Mouse (Mus musculus): ENCODE measurements at regions not wholly inside any gene's neighbourhood (a gene's known extent, or its start where the extent isn't known, plus 50 kb on each side); places are given as distances from the start of the nearest gene placed in this dataset.

DNA sequence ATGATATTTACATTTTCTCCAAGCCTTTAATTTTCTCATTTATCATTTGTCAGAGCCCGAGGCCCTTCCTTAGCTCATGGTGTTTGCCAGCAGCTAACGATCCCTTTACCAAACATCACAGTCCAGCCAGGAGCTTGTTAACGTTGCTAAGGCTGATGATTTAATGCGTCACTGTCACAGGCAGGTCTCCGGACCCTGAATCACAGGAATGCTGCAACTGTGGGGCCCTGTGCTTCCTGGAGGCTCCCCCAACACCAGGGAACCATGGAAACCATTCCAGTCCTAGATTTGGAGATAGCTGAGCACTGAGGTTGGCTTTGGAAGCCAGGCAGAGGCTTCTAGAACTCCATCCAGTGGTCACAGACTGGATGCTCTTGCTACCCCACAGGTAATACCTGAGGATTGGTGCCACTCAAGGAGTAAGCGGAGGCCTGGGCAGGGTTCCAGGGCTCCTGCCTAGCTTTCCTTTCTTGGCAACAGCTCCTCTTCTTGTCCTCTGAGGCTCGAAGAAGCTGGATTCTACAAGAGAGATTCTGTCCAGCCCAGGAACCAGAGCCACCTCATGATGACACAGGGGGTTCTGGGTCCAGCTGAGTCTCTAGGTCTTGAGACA is 94.0 kb upstream of the Sulf2 start:
- no peak overlapping the region for H3K4me3 ChIP-seq (replicated peaks; ENCODE audit: low read length)
- no peaks in the 10 kb centered on the region for H3K27me3 ChIP-seq (replicated peaks; ENCODE audit: control insufficient read depth, insufficient read depth, low read length)
- H3K27ac ChIP-seq (ENCODE audit: low read length): no peak overlapping the region
- no peak for ATAC-seq
- H3K9ac ChIP-seq (replicated peaks; ENCODE audit: low read depth, low read length): no peak overlapping the region
- WGBS: 20% methylated on average over 7 of the region's 7 CpGs
- no peak overlapping the region for H3K4me2 ChIP-seq (ENCODE audit: low read length)
- no peaks in the 10 kb centered on the region for H3K9me3 ChIP-seq (ENCODE audit: control insufficient read depth, low read length)
- H3K36me3 ChIP-seq (ENCODE audit: control insufficient read depth, insufficient read depth): no peaks in the 10 kb centered on the region
- peaks cover 5% of the 10 kb centered on the region; the same call in 1 of the 2 replicates for H3K4me1 ChIP-seq (replicated peaks; ENCODE audit: control insufficient read depth, insufficient read depth, low read length)

DNA sequence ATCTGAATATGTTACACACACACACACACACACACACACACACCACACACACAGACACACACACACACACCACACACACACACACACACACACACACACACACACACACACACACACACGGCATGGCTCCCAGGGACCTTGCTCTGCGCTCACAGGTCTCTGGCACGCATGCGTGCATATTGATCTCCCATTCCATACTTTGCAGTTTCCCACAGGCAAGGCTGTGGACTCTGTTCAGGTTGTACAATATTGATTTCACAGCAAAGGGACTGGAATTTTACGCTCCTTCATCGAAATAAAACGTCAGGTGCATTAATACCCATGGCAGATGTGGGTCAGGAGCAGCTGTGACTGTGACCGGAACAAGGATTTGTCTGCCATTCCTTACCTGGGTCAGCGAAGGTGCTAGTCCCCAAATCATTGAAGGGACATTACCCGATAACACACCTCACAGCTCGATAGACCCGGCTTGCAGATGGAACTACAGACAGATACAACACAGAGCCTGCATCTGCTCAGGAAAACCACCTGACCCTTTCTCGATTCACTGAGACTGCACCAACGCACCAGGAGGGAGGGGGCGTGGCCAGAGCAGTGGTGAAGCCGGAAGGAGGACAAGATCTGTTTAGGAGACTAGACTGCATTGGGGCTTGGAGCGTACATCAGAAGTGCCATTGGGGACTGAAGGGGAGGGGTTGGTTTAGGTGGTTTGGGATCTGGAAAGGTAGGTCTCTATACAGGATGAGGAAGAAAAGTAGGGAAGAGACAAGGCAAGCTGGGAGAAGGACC is 91.1 kb upstream of the Sulf2 start:
- no peak overlapping the region for H3K9ac ChIP-seq (replicated peaks; ENCODE audit: low read depth, low read length)
- no peak overlapping the region for H3K4me2 ChIP-seq (ENCODE audit: low read length)
- no peak overlapping the region for H3K4me3 ChIP-seq (replicated peaks; ENCODE audit: low read length)
- peaks cover 5% of the 10 kb centered on the region; the same call in 1 of the 2 replicates for H3K4me1 ChIP-seq (replicated peaks; ENCODE audit: control insufficient read depth, insufficient read depth, low read length)
- no peaks in the 10 kb centered on the region for H3K9me3 ChIP-seq (ENCODE audit: control insufficient read depth, low read length)
- WGBS: 78% methylated on average over 16 of the region's 17 CpGs
- H3K27me3 ChIP-seq (replicated peaks; ENCODE audit: control insufficient read depth, insufficient read depth, low read length): no peaks in the 10 kb centered on the region
- no peak for ATAC-seq
- H3K36me3 ChIP-seq (ENCODE audit: control insufficient read depth, insufficient read depth): no peaks in the 10 kb centered on the region
- H3K27ac ChIP-seq (ENCODE audit: low read length): no peak overlapping the region

DNA sequence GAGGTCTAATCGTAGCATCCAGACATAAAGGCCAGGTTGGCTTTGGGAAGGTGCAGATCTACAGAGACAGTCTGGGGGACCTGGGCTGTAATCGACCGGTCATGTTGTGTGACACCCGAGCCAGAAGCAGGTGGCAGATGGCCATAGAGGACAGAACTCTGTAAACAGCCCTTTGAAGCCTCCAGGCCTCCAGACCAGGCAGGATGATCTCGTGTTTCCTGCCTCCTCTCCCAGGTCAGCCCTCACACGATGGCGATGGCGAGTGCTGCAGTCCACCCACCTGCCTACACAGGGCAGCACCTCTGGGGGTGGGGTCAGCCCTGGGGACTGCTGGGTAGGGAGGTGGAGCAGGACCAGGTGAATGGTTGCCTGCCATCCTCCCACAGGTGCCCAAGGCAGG is 89.8 kb upstream of the Sulf2 start:
- Histone ChIP-seq H3K9me3 (ENCODE audit: control insufficient read depth, low read length) (no peaks in the 10 kb centered on the region; the same call in 1 of the 2 replicates), H3K9ac (replicated peaks; ENCODE audit: low read depth, low read length) (no peak overlapping the region), H3K27ac (ENCODE audit: low read length) (no peak overlapping the region), H3K36me3 (ENCODE audit: control insufficient read depth, insufficient read depth) (no peaks in the 10 kb centered on the region), H3K4me1 (replicated peaks; ENCODE audit: control insufficient read depth, insufficient read depth, low read length) (peaks cover 5% of the 10 kb centered on the region; the same call in 1 of the 2 replicates), H3K4me3 (replicated peaks; ENCODE audit: low read length) (no peak overlapping the region), H3K27me3 (replicated peaks; ENCODE audit: control insufficient read depth, insufficient read depth, low read length) (no peaks in the 10 kb centered on the region), H3K4me2 (ENCODE audit: low read length) (no peak overlapping the region)
- no peak for ATAC-seq
- WGBS: 78% methylated on average over 8 of the region's 8 CpGs

DNA sequence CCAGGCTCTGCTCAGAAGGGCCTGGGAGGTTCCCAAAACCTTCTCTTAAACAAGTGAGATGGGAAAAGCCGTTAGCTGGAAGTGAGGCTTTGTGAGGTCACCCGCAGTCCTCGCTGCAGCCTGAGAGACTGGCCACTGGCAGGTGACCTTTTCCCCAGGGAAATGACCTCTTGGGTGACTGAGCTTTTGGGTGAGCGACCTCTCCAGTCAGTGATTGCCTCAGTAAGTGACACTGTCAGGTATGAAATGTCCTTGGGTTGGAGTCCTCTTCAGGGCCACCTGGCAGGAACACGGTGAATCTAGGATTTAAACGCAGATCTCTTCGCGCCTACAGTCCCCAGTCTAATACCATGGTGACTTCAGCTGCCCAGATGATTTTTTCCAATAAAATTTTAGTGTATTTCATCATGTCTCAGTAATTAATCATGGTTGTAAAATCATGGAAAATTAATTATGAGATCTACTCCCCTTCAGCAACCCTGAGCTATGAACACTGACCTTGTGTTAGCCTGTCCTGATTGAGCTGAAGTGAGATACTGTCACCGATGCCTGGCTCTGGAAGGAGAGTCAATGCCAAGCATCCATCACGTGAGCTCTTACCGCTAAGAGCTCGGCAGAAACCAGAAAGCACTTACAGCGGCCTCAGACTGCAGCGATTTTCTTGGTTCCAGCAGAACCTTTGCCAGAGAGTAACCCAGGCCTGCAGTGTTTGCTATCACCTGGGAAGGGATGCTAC is 87.5 kb upstream of the Sulf2 start:
- H3K4me2 ChIP-seq (ENCODE audit: low read length): no peak overlapping the region
- H3K27me3 ChIP-seq (replicated peaks; ENCODE audit: control insufficient read depth, insufficient read depth, low read length): no peaks in the 10 kb centered on the region
- H3K9me3 ChIP-seq (ENCODE audit: control insufficient read depth, low read length): no peaks in the 10 kb centered on the region; the same call in 1 of the 2 replicates
- ATAC-seq: no peak
- no peak overlapping the region for H3K9ac ChIP-seq (replicated peaks; ENCODE audit: low read depth, low read length)
- no peaks in the 10 kb centered on the region for H3K36me3 ChIP-seq (ENCODE audit: control insufficient read depth, insufficient read depth)
- H3K4me3 ChIP-seq (replicated peaks; ENCODE audit: low read length): no peak overlapping the region
- H3K27ac ChIP-seq (ENCODE audit: low read length): no peak overlapping the region
- H3K4me1 ChIP-seq (replicated peaks; ENCODE audit: control insufficient read depth, insufficient read depth, low read length): peaks cover 3% of the 10 kb centered on the region; the same call in 1 of the 2 replicates
- WGBS: 77% methylated on average over 14 of the region's 14 CpGs

DNA sequence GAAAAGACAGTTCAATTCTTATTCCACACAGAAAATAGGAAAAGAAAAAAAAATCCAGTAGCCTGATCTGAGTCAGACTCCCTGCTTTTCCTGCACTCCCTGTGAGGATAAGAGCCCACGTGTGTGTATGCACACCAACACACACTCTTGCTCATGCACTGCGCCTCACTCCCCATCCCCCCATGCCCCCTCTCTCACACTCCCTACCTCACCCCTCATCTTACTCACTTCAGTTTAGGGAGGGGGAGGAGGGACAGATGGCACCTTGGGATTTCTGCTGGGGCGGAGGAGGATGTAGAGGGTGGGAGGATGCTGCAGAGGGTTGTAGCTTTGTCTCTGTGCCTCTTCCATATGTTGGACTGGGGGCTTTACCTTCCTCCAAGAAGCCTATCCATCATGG is 85.8 kb upstream of the Sulf2 start:
- Histone ChIP-seq H3K27me3 (replicated peaks; ENCODE audit: control insufficient read depth, insufficient read depth, low read length) (no peaks in the 10 kb centered on the region), H3K9me3 (ENCODE audit: control insufficient read depth, low read length) (no peaks in the 10 kb centered on the region; the same call in 1 of the 2 replicates), H3K9ac (replicated peaks; ENCODE audit: low read depth, low read length) (no peak overlapping the region), H3K4me1 (replicated peaks; ENCODE audit: control insufficient read depth, insufficient read depth, low read length) (peaks cover 5% of the 10 kb centered on the region), H3K27ac (ENCODE audit: low read length) (no peak overlapping the region), H3K4me2 (ENCODE audit: low read length) (no peak overlapping the region), H3K36me3 (ENCODE audit: control insufficient read depth, insufficient read depth) (no peaks in the 10 kb centered on the region), H3K4me3 (replicated peaks; ENCODE audit: low read length) (no peak overlapping the region)
- no peak for ATAC-seq
- WGBS: 77% methylated on average over 3 of the region's 3 CpGs

DNA sequence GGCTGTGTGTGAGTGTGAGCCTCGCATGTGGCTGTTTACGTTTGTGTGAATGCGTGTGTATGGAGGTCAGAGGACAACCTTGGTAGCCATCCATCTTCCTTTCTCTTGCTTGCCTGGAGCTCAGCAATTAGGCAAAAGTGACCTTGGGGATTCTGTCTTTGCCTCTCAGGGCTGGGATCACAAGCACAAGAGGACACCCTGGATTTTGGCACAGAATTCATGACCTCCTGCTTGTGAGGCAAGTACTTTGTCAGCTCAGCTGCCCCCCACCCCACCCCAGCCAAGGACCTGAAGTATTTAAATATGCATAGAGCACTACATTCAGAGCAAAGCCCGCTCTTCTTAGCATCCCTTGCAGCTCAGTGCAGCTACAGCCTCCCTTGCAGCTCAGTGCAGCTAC is 84.6 kb upstream of the Sulf2 start:
- no peak for ATAC-seq
- no peaks in the 10 kb centered on the region; the same call in 1 of the 2 replicates for H3K9me3 ChIP-seq (ENCODE audit: control insufficient read depth, low read length)
- WGBS: 86% methylated on average over 4 of the region's 4 CpGs
- no peak overlapping the region for H3K4me3 ChIP-seq (replicated peaks; ENCODE audit: low read length)
- no peak overlapping the region for H3K9ac ChIP-seq (replicated peaks; ENCODE audit: low read depth, low read length)
- H3K27me3 ChIP-seq (replicated peaks; ENCODE audit: control insufficient read depth, insufficient read depth, low read length): no peaks in the 10 kb centered on the region
- H3K36me3 ChIP-seq (ENCODE audit: control insufficient read depth, insufficient read depth): no peaks in the 10 kb centered on the region
- H3K4me1 ChIP-seq (replicated peaks; ENCODE audit: control insufficient read depth, insufficient read depth, low read length): peaks cover 11% of the 10 kb centered on the region
- H3K27ac ChIP-seq (ENCODE audit: low read length): no peak overlapping the region
- H3K4me2 ChIP-seq (ENCODE audit: low read length): no peak overlapping the region

DNA sequence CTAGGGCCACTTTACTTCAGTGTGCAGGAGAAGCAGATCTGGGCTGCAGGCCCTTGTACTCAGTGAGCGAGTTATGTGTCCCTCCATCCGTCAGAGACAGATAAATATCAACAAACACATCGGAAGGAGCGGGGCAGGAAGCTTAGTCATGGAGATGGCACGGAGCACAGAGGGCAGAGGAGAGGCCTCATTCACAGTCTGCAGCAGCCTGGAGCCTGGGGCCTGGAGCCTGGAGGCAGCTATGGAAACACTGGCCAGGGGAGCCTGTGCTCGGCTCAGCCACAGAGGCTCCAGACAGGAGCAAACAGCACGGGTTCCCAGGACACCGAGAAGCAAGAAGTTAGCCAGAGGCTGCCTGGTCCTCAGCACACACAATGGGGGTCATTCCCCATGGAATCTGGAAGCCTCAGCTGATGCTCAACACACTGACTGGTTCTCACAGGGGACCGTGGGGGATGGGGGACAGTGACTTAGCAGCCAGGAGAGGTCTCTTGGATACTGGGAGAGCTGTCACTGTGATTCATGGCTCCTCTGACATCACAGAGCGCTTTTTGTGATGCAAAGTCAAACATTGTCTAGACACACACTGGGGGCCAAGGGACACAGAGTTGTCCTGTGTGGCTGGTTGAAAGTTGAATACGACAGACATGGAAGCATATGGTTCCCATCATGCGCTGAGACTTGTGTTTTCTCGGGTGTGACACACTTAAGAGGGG is 82.2 kb upstream of the Sulf2 start:
- peaks cover 11% of the 10 kb centered on the region for H3K4me1 ChIP-seq (replicated peaks; ENCODE audit: control insufficient read depth, insufficient read depth, low read length)
- no peak overlapping the region for H3K4me2 ChIP-seq (ENCODE audit: low read length)
- no peak overlapping the region for H3K4me3 ChIP-seq (replicated peaks; ENCODE audit: low read length)
- WGBS: 60% methylated on average over 13 of the region's 13 CpGs
- H3K27me3 ChIP-seq (replicated peaks; ENCODE audit: control insufficient read depth, insufficient read depth, low read length): no peaks in the 10 kb centered on the region
- no peak for ATAC-seq
- H3K9me3 ChIP-seq (ENCODE audit: control insufficient read depth, low read length): no peaks in the 10 kb centered on the region; the same call in 1 of the 2 replicates
- H3K9ac ChIP-seq (replicated peaks; ENCODE audit: low read depth, low read length): no peak overlapping the region
- H3K27ac ChIP-seq (ENCODE audit: low read length): no peak overlapping the region
- no peaks in the 10 kb centered on the region for H3K36me3 ChIP-seq (ENCODE audit: control insufficient read depth, insufficient read depth)

DNA sequence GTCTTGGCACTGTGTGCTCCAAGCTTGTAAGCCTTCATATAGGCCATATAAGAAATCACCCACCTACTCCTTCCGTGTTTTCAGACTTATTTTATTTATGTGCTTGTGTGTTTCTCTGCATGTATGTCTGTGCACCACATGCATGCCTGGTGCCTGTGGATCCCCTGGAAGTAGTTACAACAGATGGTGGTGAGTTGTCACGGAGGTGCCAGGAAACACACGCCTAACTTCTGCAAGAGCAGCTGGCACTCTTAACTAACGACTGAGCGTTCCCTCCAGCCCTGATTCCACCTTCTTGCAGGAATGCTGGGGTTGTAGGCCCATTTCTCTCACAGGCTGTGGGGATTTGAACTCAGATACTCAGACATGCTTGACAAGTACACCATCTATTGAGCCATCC is 80.6 kb upstream of the Sulf2 start:
- no peaks in the 10 kb centered on the region; the same call in 1 of the 2 replicates for H3K9me3 ChIP-seq (ENCODE audit: control insufficient read depth, low read length)
- 64% methylated on average over 5 of the region's 5 CpGs for WGBS

More for the DNA sequence above, 80.6 kb upstream of the Sulf2 start:
- ATAC-seq: peak; percentile 66; the same call in 1 of the 2 replicates
- peaks cover 11% of the 10 kb centered on the region for H3K4me1 ChIP-seq (replicated peaks; ENCODE audit: control insufficient read depth, insufficient read depth, low read length)
- no peak overlapping the region for H3K9ac ChIP-seq (replicated peaks; ENCODE audit: low read depth, low read length)
- no peak overlapping the region for H3K4me3 ChIP-seq (replicated peaks; ENCODE audit: low read length)
- H3K27ac ChIP-seq (ENCODE audit: low read length): no peak overlapping the region
- no peak overlapping the region for H3K4me2 ChIP-seq (ENCODE audit: low read length)
- H3K27me3 ChIP-seq (replicated peaks; ENCODE audit: control insufficient read depth, insufficient read depth, low read length): no peaks in the 10 kb centered on the region
- H3K36me3 ChIP-seq (ENCODE audit: control insufficient read depth, insufficient read depth): no peaks in the 10 kb centered on the region

Data from forebrain, embryonic 16.5 days (tissue).